ENCODE assay signal across 10 mouse cellular contexts in the genomic region with DNA sequence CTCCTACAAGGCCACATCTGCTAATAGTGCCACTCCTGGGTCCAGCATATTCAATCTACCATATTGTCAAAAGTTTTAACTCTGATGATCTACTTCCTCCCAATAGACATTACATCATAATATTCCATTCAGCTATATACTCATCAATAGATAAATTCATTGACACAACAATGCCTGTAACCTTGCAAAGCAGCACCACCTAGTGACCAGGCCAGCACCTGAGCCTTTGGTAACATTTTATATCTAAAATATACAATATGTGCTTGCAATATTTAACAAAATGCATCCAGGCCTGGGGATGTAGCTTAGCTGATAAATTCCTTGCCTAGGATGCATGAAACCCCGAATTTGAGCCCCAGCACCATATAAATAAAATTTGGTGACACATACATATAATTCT.
DNase-seq lines count a peak whose midpoint lies in the region; ATAC-seq and TF ChIP-seq lines count a peak whose summit lies in the region.
"Had no signal": no experiment of that assay in that cellular context is flagged by ENCODE, and none has a peak within 500 bp of the region (broad histone marks: within the 10 kb centered on the region; RNA-seq: fewer than 3 reads in every experiment).

No protein-coding gene starts in this region.

- no peak overlapping the region for H3K27ac ChIP-seq in kidney, postnatal 0 days
- H3K27ac ChIP-seq: embryonic facial prominence, embryonic 12.5 days had no signal

- no peak for ATAC-seq in kidney, postnatal 0 days (replicated peaks; ENCODE audit: low FRiP score, low read depth)

- no peaks in the 10 kb centered on the region for H3K27me3 ChIP-seq in kidney, postnatal 0 days (ENCODE audit: insufficient read depth, low read length)
- H3K27me3 ChIP-seq: embryonic facial prominence, embryonic 12.5 days had no signal

- peak; percentile 30 to 33 for DNase-seq in cerebellum, postnatal 14 days
- DNase-seq in cerebellum, adult 11 months, result no peak
- DNase-seq in kidney, postnatal 0 days (ENCODE audit: low spot score), result peak; percentile 7
- DNase-seq in kidney, adult 11 months, result no peak
- DNase-seq in A20 (ENCODE audit: low read depth, low spot score), result peak; percentile 21
- peak; percentile 15 to 18 for DNase-seq in kidney, postnatal 4 days
- no peak for DNase-seq in gastrocnemius, postnatal 36 days
- DNase-seq in B cell, adult 2 months, result no peak
- DNase-seq: liver had no signal

- no peaks in the 10 kb centered on the region for H3K4me1 ChIP-seq in kidney, postnatal 0 days (replicated peaks; ENCODE audit: insufficient read depth, low read length)
- H3K4me1 ChIP-seq: embryonic facial prominence, embryonic 12.5 days had no signal

- no peaks in the 10 kb centered on the region for H3K36me3 ChIP-seq in kidney, postnatal 0 days (ENCODE audit: insufficient read depth, low read length)
- H3K36me3 ChIP-seq: embryonic facial prominence, embryonic 12.5 days had no signal

- TF ChIP-seq CTCF in kidney, postnatal 0 days (IDR thresholded peaks at IDR 0.05; ENCODE audit: low read depth), result peak; percentile 63

- H3K4me2 ChIP-seq in kidney, postnatal 0 days (ENCODE audit: low read length), result no peak overlapping the region
- H3K4me2 ChIP-seq: embryonic facial prominence, embryonic 12.5 days had no signal

- no peaks in the 10 kb centered on the region for H3K9me3 ChIP-seq in kidney, postnatal 0 days (replicated peaks; ENCODE audit: low read length)
- H3K9me3 ChIP-seq: embryonic facial prominence, embryonic 12.5 days had no signal

- intact Hi-C loops in gastrocnemius, postnatal 36 days (cut with DNase I), result no loop called here

- 14% methylated on average over 1 of the region's 1 CpGs for WGBS in kidney, postnatal 0 days

- H3K4me3 ChIP-seq in kidney, postnatal 0 days (replicated peaks; ENCODE audit: low read depth, low read length), result no peak overlapping the region
- H3K4me3 ChIP-seq: embryonic facial prominence, embryonic 12.5 days had no signal

- no peak overlapping the region for H3K9ac ChIP-seq in kidney, postnatal 0 days (ENCODE audit: low read depth, low read length)
- H3K9ac ChIP-seq: embryonic facial prominence, embryonic 12.5 days had no signal

Comparison
In these comparisons a context has a peak if more than half of its experiments do, and no peak if none do; other contexts are left out.
1. DNase-seq: peak in cerebellum, postnatal 14 days (2 of 2), kidney, postnatal 0 days (single experiment), A20 (single experiment) and kidney, postnatal 4 days (2 of 2); none in cerebellum, adult 11 months (single experiment), kidney, adult 11 months (single experiment), gastrocnemius, postnatal 36 days (0 of 2) and B cell, adult 2 months (0 of 2).